Mouse (Mus musculus) lung, embryonic 16.5 days (tissue): ENCODE measurements around the gene Dpp6. TPM values are rescaled to one million over a fixed set of nuclear protein-coding genes. Genes with fewer than 3 reads are reported as not detected.

Experiments
- ATAC-seq: fragments of 200-750 bp; cut with Nextera tagmentation; 2 replicates; pipeline ENCODE4 v1.8.0; 2017; ENCODE audit warnings: low read depth, mild to moderate bottlenecking, moderate library complexity
- H3K27ac ChIP-seq: fragments of 300-500 bp; sonication (generic); 2 replicates; pipeline ENCODE4 v1.5.1; 2014; ENCODE audit warnings: mild to moderate bottlenecking, control low read depth, low read length
- H3K27me3 ChIP-seq: fragments of 300-500 bp; sonication (generic); 2 replicates; pipeline ENCODE4 v1.6.1; 2014; ENCODE audit warnings: low read depth, low read length, mixed read lengths; ENCODE audit not compliant: control insufficient read depth, insufficient read depth
- H3K36me3 ChIP-seq: fragments of 300-500 bp; sonication (generic); 2 replicates; pipeline ENCODE4 v1.6.1; 2014; ENCODE audit warnings: low read length; ENCODE audit not compliant: control insufficient read depth, insufficient read depth
- H3K4me1 ChIP-seq: fragments of 300-500 bp; sonication (generic); replicated peaks from 2 replicates; pipeline ENCODE4 v1.6.1; 2014; ENCODE audit warnings: low read length, mixed read lengths; ENCODE audit not compliant: control insufficient read depth, insufficient read depth
- H3K4me2 ChIP-seq: fragments of 300-500 bp; sonication (generic); 2 replicates; pipeline ENCODE4 v1.6.1; 2014; ENCODE audit warnings: low read depth, low read length, control low read depth
- H3K4me3 ChIP-seq: fragments of 300-500 bp; sonication (generic); 2 replicates; pipeline ENCODE4 v1.5.1; 2014; ENCODE audit warnings: mild to moderate bottlenecking, low read length, control low read depth
- H3K9ac ChIP-seq: fragments of 300-500 bp; sonication (generic); 2 replicates; pipeline ENCODE4 v1.6.1; 2014; ENCODE audit warnings: low read length, control low read depth
- H3K9me3 ChIP-seq: fragments of 300-500 bp; sonication (generic); 2 replicates; pipeline ENCODE4 v1.6.1; 2016; ENCODE audit warnings: low read length; ENCODE audit not compliant: control insufficient read depth
- WGBS: fragments of 180-500 bp; shearing (Covaris S2); extraction: QIAGEN DNeasy Blood & Tissue Kit; methylation state at CpG from one replicate; pipeline ENCODE4 v1.1.7; 2014; 5-methylcytosine and 5-hydroxymethylcytosine counted together
- polyA plus RNA-seq: library from polyadenylated mRNA; unstranded; fragments of >200 nt; fragmentation: Nextera tagmentation; extraction: Ambion mirVana; gene quantifications from 2 replicates; pipeline ENCODE4 v1.2.1, GENCODE M21; 2015

The Dpp6 gene
- polyA plus RNA-seq, 1 experiment from 2014 or later = 0.26 TPM

GRCm38 (mm10) chr5:27417398-27417797, 600.4 kb downstream of the Dpp6 start:
- Histone ChIP-seq H3K9me3 (no peaks in the 10 kb centered on the region), H3K27me3 (no peaks in the 10 kb centered on the region), H3K4me3 (no peak overlapping the region), H3K27ac (no peak overlapping the region), H3K9ac (no peak overlapping the region), H3K4me1 (no peaks in the 10 kb centered on the region), H3K4me2 (no peak overlapping the region), H3K36me3 (no peaks in the 10 kb centered on the region)
- WGBS = 58% methylated on average over 7 of the region's 7 CpGs
- ATAC-seq = no peak

GRCm38 (mm10) chr5:27418856-27419255, 601.9 kb downstream of the Dpp6 start:
- no peaks in the 10 kb centered on the region for H3K36me3 ChIP-seq
- 73% methylated on average over 1 of the region's 1 CpGs for WGBS
- no peak overlapping the region for H3K4me2 ChIP-seq
- no peak overlapping the region for H3K4me3 ChIP-seq
- ATAC-seq = no peak
- no peaks in the 10 kb centered on the region for H3K9me3 ChIP-seq
- H3K4me1 ChIP-seq = no peaks in the 10 kb centered on the region
- H3K9ac ChIP-seq = no peak overlapping the region
- no peak overlapping the region for H3K27ac ChIP-seq
- no peaks in the 10 kb centered on the region for H3K27me3 ChIP-seq

GRCm38 (mm10) chr5:27421090-27421635, 604.2 kb downstream of the Dpp6 start:
- Histone ChIP-seq H3K9ac (no peak overlapping the region), H3K36me3 (no peaks in the 10 kb centered on the region), H3K4me1 (no peaks in the 10 kb centered on the region), H3K4me3 (no peak overlapping the region), H3K4me2 (no peak overlapping the region), H3K27ac (no peak overlapping the region), H3K27me3 (no peaks in the 10 kb centered on the region), H3K9me3 (no peaks in the 10 kb centered on the region)
- 63% methylated on average over 4 of the region's 4 CpGs for WGBS
- no peak for ATAC-seq

GRCm38 (mm10) chr5:27423766-27424165, 606.8 kb downstream of the Dpp6 start:
- Histone ChIP-seq H3K36me3 (no peaks in the 10 kb centered on the region), H3K9ac (no peak overlapping the region), H3K27ac (no peak overlapping the region), H3K4me1 (no peaks in the 10 kb centered on the region), H3K9me3 (no peaks in the 10 kb centered on the region), H3K4me3 (no peak overlapping the region), H3K27me3 (no peaks in the 10 kb centered on the region), H3K4me2 (no peak overlapping the region)
- ATAC-seq = no peak
- WGBS = 64% methylated on average over 3 of the region's 3 CpGs

- Histone ChIP-seq H3K4me3 (no peak overlapping the region), H3K4me2 (no peak overlapping the region), H3K9me3 (no peaks in the 10 kb centered on the region), H3K27ac (no peak overlapping the region), H3K36me3 (no peaks in the 10 kb centered on the region), H3K27me3 (no peaks in the 10 kb centered on the region), H3K9ac (no peak overlapping the region), H3K4me1 (no peaks in the 10 kb centered on the region)
- WGBS = 63% methylated on average over 3 of the region's 3 CpGs
- no peak for ATAC-seq
These were observed 607.6 kb downstream of the Dpp6 start for GRCm38 (mm10) chr5:27424484-27425080.

GRCm38 (mm10) chr5:27426200-27426599, 609.2 kb downstream of the Dpp6 start:
- Histone ChIP-seq H3K9me3 (no peaks in the 10 kb centered on the region), H3K27me3 (no peaks in the 10 kb centered on the region), H3K9ac (no peak overlapping the region), H3K4me1 (no peaks in the 10 kb centered on the region), H3K27ac (no peak overlapping the region), H3K36me3 (no peaks in the 10 kb centered on the region), H3K4me2 (no peak overlapping the region), H3K4me3 (no peak overlapping the region)
- WGBS = 60% methylated on average over 1 of the region's 1 CpGs
- no peak for ATAC-seq

GRCm38 (mm10) chr5:27433584-27433983, 616.6 kb downstream of the Dpp6 start:
- H3K4me2 ChIP-seq = no peak overlapping the region
- H3K27ac ChIP-seq = no peak overlapping the region
- H3K4me1 ChIP-seq = no peaks in the 10 kb centered on the region
- H3K4me3 ChIP-seq = no peak overlapping the region
- no peaks in the 10 kb centered on the region for H3K27me3 ChIP-seq
- H3K9me3 ChIP-seq = no peaks in the 10 kb centered on the region
- no peak overlapping the region for H3K9ac ChIP-seq
- H3K36me3 ChIP-seq = no peaks in the 10 kb centered on the region
- ATAC-seq = no peak

GRCm38 (mm10) chr5:27453201-27453845, 636.3 kb downstream of the Dpp6 start:
- no peak overlapping the region for H3K4me2 ChIP-seq
- 35% methylated on average over 3 of the region's 3 CpGs for WGBS
- no peak overlapping the region for H3K27ac ChIP-seq
- H3K9me3 ChIP-seq = no peaks in the 10 kb centered on the region
- H3K4me1 ChIP-seq = no peaks in the 10 kb centered on the region
- H3K27me3 ChIP-seq = no peaks in the 10 kb centered on the region
- H3K9ac ChIP-seq = no peak overlapping the region
- no peaks in the 10 kb centered on the region for H3K36me3 ChIP-seq
- no peak overlapping the region for H3K4me3 ChIP-seq
- no peak for ATAC-seq

GRCm38 (mm10) chr5:27454386-27454785, 637.4 kb downstream of the Dpp6 start:
- Histone ChIP-seq H3K4me1 (no peaks in the 10 kb centered on the region), H3K27me3 (no peaks in the 10 kb centered on the region), H3K36me3 (no peaks in the 10 kb centered on the region), H3K4me3 (no peak overlapping the region), H3K4me2 (no peak overlapping the region), H3K9me3 (no peaks in the 10 kb centered on the region), H3K27ac (no peak overlapping the region), H3K9ac (no peak overlapping the region)
- no peak for ATAC-seq
- 64% methylated on average over 3 of the region's 3 CpGs for WGBS
